Mouse (Mus musculus) cerebellum, adult (tissue): Measurements from ENCODE around the gene Hist2h3c2.
"Not testable (repeated sequence)": the region's sequence is repeated elsewhere in the genome, so short reads cannot be mapped to it uniquely, and the experiment has no call there.

Experiments used
- ATAC-seq: cut with Nextera tagmentation; 2 replicates; pipeline ENCODE4 v1.9.2; 2017; ENCODE audit warnings: mild to moderate bottlenecking, moderate library complexity, mixed read lengths; ENCODE audit not compliant: insufficient number of reproducible peaks, low FRiP score, low TSS enrichment

The Hist2h3c2 gene

DNA sequence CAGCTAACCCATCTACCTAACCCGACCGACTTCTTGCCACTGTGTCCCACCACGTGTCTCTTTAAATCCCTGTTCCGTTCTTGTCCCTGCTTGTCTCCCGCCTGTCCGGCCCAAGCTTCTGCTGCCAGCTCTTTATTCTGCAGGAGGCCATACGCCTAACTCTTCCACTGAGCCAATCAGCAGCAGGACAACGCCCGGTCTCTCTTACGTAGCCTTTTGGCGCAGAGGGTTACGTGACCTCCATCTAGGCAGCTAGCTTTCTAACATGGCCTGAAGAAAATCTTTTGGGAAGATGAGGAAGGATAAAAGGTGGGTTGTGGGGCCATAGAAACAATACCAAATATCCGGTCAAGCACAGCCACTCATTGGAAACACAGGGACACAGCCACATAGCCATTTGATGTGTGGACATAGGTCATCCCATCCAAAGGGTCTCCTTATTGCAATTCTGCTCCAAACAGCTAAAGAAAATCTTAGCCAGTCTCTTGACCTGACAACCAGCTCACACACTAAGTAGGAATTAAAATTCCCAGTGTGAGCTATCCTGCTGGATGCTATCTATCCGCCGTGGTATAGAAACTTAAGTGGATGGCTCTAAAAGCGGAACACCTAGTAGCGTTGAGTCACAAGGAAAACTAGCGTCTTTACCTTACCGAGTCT is 23.4 kb upstream of the Hist2h3c2 start:
- peak; percentile 86 for ATAC-seq

DNA sequence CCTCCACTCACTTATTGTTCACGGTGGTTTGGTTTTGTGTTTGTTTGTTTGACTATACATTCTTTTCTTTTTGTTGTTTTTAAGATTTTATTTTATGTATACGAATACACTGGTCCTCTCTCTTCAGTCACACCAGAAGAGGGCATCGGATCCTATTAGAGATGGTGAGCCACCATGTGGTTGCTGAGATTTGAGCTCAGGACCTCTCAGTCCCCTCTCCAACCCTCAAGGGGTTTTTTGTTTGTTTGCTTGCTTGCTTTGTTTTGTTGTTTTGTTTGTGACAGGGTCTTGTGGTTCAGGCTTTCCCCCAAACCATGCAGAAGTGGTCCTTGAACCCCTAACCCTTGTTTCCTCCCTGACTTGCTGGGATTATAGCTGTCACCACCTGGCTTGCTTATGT is 22.7 kb upstream of the Hist2h3c2 start:
- ATAC-seq = no peak

DNA sequence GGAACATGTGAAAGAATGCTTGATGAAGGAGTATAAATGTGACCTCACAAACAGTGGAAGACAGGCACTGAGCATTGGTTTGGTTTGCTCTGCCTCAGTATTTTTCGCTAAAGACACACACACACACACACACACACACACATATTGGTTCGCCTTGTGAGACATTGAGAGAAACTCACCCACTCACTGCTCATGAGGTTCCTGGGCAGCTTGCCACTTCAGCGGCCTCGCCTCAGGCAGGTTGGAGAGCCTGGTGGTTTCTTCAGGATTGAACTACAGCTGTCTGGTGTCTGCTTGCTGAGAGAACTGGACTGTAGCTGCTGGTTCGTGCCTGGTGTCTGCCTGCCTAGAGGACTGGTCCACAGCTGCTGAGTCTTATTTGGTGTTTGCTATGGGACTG is 21.3 kb upstream of the Hist2h3c2 start:
- no peak for ATAC-seq

DNA sequence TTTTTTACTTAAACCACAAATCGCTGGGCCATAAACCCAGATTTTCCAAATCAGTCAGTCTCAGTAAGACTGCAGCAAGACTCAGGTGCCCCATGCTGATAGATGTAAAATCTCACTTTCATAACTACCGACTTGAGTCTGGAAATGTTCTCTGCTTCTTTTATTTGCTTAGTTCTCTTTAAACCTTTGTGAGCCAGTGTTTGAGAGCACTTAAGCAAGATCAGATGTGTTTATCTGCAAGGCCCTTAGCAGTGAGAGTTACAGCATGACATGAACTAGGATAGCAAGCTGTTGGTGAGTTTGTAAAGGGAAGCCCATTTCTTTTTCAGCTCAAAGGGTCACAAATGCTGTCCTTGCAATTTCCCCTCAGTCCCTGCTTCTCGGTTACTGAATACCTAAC is 18.3 kb upstream of the Hist2h3c2 start:
- ATAC-seq = no peak

DNA sequence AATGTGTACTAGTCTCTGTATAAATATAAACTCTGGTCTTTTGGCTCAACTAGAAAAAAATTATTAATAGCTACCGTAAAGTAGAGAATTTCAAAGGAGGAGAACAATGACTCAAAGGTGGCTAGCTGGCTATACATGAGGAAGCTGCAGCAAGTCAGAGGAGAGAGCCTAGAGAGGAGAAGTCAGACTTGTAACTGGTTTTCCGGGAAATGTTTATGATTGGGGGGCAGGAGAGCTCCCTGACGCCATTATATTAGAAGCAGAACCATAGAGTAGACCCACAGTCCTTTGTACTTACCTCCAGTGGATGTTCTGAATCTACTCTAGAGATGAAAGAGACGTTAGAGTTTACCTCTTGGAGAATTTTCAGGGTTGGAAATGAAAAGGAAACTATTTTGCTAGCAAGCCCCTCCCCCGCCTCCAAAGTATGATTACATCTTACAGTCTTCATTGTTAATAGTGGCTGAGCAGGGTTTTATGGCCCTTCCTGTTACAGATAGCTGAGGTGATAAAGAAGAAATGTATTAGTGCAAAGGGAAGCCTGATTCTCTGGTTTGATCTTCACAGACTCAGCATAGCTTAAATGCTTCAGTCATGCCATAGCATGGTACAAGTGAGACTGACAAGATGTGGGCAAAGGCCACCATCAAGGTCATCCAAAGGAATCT is 17.1 kb upstream of the Hist2h3c2 start:
- no peak for ATAC-seq

DNA sequence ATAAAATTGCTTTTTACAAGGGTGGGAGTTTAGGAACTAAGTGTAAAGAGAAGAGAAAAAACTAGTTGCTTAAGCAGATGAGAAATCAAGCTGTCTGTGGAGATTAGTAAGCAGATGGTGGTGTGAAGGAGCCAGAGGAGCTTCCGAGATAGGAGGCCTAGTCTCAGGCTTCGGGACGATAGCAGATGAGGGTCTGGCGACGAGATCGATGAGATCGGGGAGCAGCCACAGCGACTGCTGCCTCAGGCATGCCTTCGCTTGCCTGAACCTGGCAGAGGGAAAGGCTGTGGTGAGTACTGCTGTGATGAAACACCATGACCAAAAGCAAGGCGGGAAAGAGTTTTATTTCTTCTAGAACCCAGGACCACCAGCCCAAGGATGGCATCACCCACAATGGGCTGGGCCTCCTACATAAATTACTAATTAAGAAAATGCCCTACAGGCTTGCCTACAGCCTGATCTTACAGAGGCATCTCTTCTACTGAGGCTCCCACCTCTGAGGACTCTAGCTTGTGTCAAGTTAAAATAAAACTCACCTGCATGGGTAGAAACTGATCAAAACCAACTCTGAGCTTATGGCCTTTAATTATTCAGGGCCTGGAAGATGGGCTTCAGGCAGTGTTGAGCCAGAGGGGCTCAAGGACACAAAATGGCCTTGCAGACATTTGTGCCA is 15.9 kb upstream of the Hist2h3c2 start:
- ATAC-seq = no peak

DNA sequence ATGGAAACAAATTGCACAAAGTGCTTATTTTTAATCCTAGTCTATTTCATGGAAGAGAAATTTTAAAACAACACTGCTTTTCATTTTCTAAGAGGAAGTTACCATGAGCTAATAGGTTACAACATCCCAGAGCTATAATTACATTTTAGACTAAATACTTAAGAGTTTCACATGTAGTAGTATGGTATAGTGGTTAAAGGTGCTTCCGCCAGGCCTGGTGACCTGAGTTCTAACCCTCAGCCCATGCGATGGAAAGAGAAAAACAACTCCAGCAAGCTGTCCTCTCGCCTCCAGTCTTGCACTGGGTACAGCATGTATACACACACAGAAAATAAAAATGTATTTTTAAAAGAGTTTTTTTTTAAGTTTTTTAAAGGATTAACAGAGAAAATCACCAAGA is 12.9 kb upstream of the Hist2h3c2 start:
- ATAC-seq = no peak

DNA sequence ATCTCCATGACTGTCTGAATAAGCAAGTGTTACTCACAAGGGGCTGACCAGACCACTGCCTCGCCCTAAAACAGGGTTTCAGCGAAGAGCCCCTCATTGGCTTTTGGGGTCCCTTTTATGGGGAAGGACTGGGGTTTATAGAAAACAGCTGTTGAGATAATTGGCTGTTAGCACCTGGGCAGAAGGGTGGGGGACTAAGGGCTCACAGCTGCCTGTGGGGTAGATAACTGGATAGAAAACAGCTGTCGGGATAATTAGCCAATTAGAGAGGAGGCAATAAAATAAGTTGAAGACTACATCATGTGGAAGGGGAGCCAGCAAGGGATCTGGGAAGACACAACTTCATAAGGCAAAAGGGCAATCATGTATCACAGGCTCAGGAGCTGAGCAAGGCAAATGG is 12.0 kb upstream of the Hist2h3c2 start:
- no peak for ATAC-seq

DNA sequence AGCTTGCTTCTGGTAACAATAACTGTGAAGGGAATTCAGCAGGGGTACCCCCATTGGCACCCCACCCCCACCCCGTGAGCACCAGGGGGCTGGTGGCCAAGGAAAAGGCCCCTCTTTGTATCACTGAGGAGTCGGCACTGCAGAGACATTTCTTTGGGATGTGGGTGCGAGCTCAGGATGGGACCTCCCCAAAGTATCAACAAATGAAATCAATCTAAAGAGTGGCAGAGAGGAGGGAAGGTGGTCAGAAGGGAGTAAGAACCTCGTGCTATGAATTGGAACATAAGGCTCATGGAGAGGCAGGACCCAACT is 10.1 kb upstream of the Hist2h3c2 start:
- no peak for ATAC-seq

DNA sequence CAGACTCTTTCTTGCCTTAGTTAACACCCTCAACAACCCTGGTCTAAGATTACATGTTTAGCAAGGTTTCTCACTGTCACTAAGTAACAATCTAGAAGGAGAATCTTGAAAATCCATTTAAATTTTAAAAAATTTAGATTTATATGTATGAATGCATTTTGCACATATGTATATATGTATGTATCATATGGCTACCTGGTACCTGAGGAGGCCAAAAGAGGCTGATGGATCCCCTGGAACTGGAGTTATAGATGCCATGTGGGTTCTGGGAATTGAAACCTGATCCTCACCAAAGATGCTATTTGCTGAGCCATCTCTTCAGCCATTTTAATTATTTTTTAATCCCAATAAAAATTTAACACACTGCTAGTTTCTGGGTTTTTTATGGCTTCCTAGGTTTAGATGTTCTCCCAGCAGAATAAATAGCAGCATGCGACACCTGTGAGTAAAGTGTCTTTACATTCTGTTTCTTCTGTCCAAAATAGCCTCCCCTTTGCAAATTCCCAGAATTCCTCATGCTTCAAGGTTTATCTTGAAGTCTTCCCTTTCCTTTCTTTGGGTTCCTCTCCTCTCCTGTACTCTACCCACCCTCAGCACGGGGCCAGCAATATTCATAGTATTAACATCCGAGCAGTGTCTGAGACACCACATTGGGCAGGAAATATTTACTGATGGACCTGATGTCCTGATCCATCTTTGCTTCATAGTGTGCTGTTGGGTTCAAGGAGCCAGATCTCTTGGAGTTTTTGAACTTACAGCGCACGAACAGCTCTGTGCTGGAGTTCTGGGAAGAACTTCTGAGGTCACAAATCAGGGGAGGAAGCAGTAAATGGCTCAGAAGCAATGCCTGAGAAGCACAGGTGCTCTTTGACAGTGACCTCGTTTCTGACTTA is 9.5 kb upstream of the Hist2h3c2 start:
- no peak for ATAC-seq

DNA sequence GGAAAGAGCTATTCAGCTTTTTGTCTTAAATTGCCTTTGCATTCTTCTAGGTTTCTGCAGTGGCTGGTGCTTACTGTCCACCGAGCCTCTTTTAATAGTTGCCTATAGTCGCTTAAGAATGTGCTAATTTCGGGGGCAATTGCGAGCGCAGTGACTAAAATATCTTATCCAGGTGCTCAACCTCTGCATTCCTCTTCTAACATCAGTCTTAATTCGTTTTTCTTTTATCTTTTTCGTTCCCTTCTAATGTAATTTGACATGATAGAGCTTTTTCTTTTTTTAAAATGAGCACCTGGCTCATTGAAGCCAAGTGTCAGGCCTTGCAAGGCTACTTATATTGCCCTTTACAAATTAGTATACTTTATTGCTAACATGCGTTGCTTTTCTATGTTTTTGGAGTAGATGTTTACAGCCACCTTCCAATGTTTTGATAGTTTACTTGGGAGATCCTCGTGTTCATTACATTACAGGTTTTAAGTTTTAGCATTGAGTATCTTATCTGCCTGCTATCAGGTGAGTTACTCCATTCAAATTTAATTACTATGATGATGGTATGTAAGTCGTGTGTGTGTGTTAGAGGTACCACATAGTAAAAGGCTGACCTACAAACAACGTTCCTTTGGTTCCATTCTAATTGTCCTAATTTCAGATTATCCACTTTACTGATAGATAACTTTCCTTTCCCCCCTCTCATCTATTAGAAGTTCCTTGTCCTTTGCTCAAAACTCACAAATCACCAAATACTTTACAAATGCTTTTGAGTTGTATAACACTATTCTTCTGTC is 8.6 kb upstream of the Hist2h3c2 start:
- ATAC-seq = no peak

DNA sequence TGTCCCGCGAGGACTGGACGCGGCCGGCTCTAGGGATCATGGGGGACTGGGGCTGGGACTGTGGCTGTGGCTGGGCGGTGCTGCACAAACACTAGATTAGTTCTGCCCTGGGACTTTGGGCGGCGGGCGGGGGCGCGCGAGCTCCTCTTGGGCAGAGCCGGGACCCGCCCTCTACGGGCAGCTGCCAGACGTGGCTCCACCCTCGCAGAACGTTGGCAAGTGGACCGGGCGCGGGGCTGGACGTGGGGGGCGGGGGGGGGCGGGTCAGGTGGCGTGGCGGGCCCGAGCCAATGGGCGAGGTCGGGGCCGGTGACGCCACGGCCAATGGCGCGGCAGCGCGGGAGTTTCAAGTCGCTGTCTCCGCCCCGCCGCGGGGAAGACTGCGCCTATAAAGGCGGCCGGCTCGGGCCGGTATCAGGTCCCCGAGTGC is 7.5 kb upstream of the Hist2h3c2 start, which contains the start of gene Hist2h3c1:
TSS of gene Hist2h3c1 (plus strand) at position 259 of the 430 bp plus-strand sequence.
- peak; percentile 72 for ATAC-seq

DNA sequence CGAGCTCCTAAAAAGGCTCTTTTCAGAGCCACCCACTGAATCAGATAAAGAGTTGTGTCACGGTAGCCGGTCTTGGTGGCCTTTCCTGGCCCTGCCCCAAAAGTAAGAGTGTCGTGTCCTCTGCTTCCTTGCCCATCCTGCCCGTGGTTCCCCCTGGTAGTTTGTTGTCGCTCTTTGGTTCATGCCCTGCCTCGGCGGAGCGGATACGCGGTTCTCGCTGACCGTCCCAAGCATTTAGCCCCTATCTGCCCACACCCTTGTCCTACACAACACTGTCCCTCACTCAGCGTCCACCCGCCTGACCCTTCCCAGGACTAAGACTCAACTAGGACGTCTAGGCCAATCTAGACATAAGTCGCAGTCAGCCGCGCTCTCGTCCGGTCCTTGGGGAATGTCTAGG is 7.1 kb upstream of the Hist2h3c2 start:
- ATAC-seq = not testable (repeated sequence)

DNA sequence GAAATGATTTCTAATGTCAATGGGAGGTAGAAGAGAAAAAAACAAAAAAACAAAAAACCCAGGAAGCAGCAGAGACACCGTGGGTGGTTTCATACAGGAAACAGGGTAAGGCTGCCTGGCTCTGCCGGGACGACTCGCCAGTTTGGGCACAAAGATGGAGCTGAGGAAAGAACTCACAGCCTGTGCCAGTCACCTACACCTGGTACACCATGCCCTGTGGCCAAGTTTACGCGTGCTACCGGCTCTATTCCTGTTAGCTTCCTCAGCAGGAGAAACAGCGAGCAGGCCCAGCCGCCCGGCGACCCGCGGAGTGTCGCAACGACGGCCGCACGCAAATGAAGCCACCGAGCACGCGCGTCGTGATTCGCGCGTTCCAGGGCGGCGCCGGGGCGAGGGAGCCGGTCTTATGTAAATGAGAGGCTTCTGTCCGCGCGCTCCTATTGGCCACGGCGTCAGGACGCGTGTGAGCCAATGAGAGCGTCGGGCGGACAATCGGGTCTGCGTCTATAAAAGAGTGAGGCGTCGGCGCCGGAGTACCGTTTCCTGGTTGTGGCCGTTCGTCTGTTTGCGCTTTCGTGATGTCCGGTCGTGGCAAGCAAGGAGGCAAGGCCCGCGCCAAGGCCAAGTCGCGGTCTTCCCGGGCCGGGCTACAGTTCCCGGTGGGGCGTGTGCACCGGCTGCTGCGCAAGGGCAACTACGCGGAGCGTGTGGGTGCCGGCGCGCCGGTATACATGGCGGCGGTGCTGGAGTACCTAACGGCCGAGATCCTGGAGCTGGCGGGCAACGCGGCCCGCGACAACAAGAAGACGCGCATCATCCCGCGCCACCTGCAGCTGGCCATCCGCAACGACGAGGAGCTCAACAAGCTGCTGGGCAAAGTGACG is 6.3 kb upstream of the Hist2h3c2 start, which contains the start of gene Hist2h2aa1:
TSS of gene Hist2h2aa1 (plus strand) at position 495 of the 884 bp plus-strand sequence.
- peak; percentile 88 for ATAC-seq

DNA sequence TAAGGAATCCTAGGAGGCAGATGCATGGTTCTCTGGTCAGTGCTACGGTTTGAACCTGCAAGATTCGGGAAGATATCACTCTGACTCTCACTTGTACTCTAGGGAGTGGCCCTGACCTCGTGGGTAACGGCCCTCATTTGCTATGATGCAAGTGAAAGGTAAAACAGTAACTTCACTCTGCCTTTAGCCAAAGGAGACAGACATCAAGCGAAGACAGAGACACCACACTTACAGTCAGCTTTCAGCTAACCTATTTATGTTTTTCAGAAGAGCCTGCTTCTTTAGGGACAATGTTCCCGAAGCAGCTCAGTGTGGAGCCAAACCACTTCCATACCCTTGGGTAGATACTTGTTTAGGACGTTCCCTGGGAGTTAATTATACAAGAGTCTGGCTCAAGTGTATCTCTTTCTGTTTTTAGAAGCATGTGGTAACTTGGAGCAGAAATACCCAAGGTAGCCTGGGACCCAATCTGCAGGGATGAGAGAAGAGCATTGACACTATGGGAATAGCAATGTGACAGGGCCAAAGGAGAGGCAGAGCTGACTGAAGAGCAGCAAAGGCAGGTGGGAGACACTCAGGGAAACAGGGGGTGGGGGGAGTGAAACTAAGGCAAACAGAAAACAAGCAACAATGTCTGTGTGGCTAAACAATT is 5.1 kb upstream of the Hist2h3c2 start:
- no peak for ATAC-seq

DNA sequence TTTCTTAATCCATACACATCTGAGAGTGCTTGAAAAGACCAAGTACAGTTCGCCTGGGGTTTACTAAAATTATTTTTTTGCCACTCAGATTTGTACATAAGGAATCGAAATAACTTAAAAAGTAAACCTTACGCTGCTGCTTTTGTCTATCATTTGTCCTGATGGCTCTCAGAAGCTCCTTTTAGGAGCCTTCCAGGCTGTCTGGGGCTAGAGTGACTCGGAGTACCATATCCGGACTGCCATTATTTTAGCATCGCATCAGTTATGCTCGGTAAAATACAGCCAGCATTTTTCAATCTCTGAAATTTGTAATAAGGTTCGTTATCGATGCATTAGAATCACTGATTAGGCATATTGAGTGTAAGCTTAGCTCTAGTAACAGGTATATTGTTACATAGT is 1.9 kb upstream of the Hist2h3c2 start:
- no peak for ATAC-seq

DNA sequence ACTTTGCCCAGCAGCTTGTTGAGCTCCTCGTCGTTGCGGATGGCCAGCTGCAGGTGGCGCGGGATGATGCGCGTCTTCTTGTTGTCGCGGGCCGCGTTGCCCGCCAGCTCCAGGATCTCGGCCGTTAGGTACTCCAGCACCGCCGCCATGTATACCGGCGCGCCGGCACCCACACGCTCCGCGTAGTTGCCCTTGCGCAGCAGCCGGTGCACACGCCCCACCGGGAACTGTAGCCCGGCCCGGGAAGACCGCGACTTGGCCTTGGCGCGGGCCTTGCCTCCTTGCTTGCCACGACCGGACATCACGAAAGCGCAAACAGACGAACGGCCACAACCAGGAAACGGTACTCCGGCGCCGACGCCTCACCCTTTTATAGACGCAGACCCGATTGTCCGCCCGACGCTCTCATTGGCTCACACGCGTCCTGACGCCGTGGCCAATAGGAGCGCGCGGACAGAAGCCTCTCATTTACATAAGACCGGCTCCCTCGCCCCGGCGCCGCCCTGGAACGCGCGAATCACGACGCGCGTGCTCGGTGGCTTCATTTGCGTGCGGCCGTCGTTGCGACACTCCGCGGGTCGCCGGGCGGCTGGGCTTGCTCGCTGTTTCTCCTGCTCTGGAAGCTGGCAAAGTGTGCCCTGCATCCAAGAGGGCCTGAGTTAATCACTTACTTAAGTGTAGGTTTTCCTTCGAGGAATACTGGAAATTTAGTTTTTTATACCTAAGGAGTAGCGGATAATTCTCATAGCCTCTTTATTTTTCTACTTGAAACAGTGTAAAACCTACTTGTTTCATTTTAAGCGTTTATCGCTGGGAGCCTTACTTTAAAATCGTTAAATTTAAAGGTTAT is 1.2 kb upstream of the Hist2h3c2 start, which contains the start of gene Hist2h2aa2:
TSS of gene Hist2h2aa2 (minus strand) at position 328 of the 850 bp plus-strand sequence.
- ATAC-seq = peak; percentile 84
